Mouse (Mus musculus) thymus, adult 2 months (tissue): ENCODE data around the gene Igfbp2. TPM values are rescaled to one million over a fixed set of nuclear protein-coding genes. Genes with fewer than 3 reads are reported as not detected.

Experiments used
- DNase-seq: peaks from one replicate; pipeline ENCODE4 v3.0.0; 2021
- H3K27ac ChIP-seq: fragments of 200-500 bp; 2 replicates; pipeline ENCODE4 v1.5.1; 2012; ENCODE audit warnings: low read length, control low read depth; ENCODE audit not compliant: control insufficient read depth, insufficient read depth
- H3K27me3 ChIP-seq: fragments of 200-500 bp; 2 replicates; pipeline ENCODE4 v1.6.1; 2012; ENCODE audit warnings: mild to moderate bottlenecking, low read length, moderate library complexity, mixed read lengths; ENCODE audit not compliant: control insufficient read depth, insufficient read depth
- H3K36me3 ChIP-seq: fragments of 200-500 bp; 2 replicates; pipeline ENCODE4 v1.6.1; 2012; ENCODE audit warnings: mild to moderate bottlenecking, low read length, moderate library complexity; ENCODE audit not compliant: control insufficient read depth, insufficient read depth
- H3K4me1 ChIP-seq: fragments of 200-500 bp; replicated peaks from 2 replicates; pipeline ENCODE4 v1.6.1; 2012; ENCODE audit warnings: low read length; ENCODE audit not compliant: control insufficient read depth, insufficient read depth
- H3K4me3 ChIP-seq: fragments of 200-500 bp; 2 replicates; pipeline ENCODE4 v1.5.1; 2012; ENCODE audit warnings: mild to moderate bottlenecking, low read length, control low read depth, moderate library complexity; ENCODE audit not compliant: control insufficient read depth, insufficient read depth
- CTCF ChIP-seq: fragments of 200-500 bp; IDR thresholded peaks from 2 replicates; pipeline ENCODE4 v1.5.1; 2012; ENCODE audit warnings: mild to moderate bottlenecking, control low read depth, low read length, moderate library complexity, borderline replicate concordance; ENCODE audit not compliant: control insufficient read depth, poor library complexity, insufficient read depth; ENCODE audit errors: extremely low read depth
- POLR2A ChIP-seq: fragments of 200-500 bp; IDR thresholded peaks from 2 replicates; pipeline ENCODE4 v1.6.1; 2012; ENCODE audit warnings: mild to moderate bottlenecking, low read length, control low read depth, moderate library complexity; ENCODE audit not compliant: control insufficient read depth, poor library complexity, insufficient read depth; ENCODE audit errors: extremely low read depth
- WGBS: fragments of 180-500 bp; shearing (Covaris S2); methylation state at CpG from one replicate; pipeline ENCODE4 v1.1.7; 2018; 5-methylcytosine and 5-hydroxymethylcytosine counted together
- polyA plus RNA-seq: library from polyadenylated mRNA; depleted of rRNA; stranded (reverse); fragments of >200 nt; gene quantifications from 2 replicates; pipeline ENCODE4 v1.2.3, GENCODE M21; 2012

Gene Igfbp2
- polyA plus RNA-seq, 1 experiment: 13.3 TPM

GRCm38 (mm10) chr1:72857631-72858030 is 33.3 kb downstream of the Igfbp2 start:
- no peaks in the 10 kb centered on the region for H3K27me3 ChIP-seq
- TF ChIP-seq CTCF (no peak), POLR2A (no peak)
- 81% methylated on average over 5 of the region's 5 CpGs for WGBS
- no peak overlapping the region for H3K27ac ChIP-seq
- no peak overlapping the region for H3K4me3 ChIP-seq
- no peaks in the 10 kb centered on the region for H3K36me3 ChIP-seq
- no peaks in the 10 kb centered on the region for H3K4me1 ChIP-seq
- no peak for DNase-seq

GRCm38 (mm10) chr1:72858286-72858685 is 34.0 kb downstream of the Igfbp2 start:
- Histone ChIP-seq H3K27ac (no peak overlapping the region), H3K36me3 (no peaks in the 10 kb centered on the region), H3K27me3 (no peaks in the 10 kb centered on the region), H3K4me1 (no peaks in the 10 kb centered on the region), H3K4me3 (no peak overlapping the region)
- 88% methylated on average over 9 of the region's 9 CpGs for WGBS
- no peak for TF ChIP-seq CTCF
- TF ChIP-seq POLR2A: no peak
- no peak for DNase-seq

- no peak for DNase-seq
- WGBS: 94% methylated on average over 5 of the region's 5 CpGs
- TF ChIP-seq POLR2A (no peak), CTCF (no peak)
Measured at GRCm38 (mm10) chr1:72858874-72859273, 34.6 kb downstream of the Igfbp2 start.

GRCm38 (mm10) chr1:72859963-72860362 is 35.7 kb downstream of the Igfbp2 start:
- no peak for DNase-seq
- Histone ChIP-seq H3K27ac (no peak overlapping the region), H3K4me1 (no peaks in the 10 kb centered on the region), H3K36me3 (no peaks in the 10 kb centered on the region), H3K27me3 (no peaks in the 10 kb centered on the region), H3K4me3 (no peak overlapping the region)
- TF ChIP-seq POLR2A: no peak
- TF ChIP-seq CTCF: no peak
- 96% methylated on average over 9 of the region's 9 CpGs for WGBS

More at GRCm38 (mm10) chr1:72858874-72859273, 34.6 kb downstream of the Igfbp2 start:
- no peak overlapping the region for H3K27ac ChIP-seq
- no peaks in the 10 kb centered on the region for H3K27me3 ChIP-seq
- H3K4me3 ChIP-seq: no peak overlapping the region
- H3K36me3 ChIP-seq: no peaks in the 10 kb centered on the region
- H3K4me1 ChIP-seq: no peaks in the 10 kb centered on the region

GRCm38 (mm10) chr1:72860502-72860901 is 36.2 kb downstream of the Igfbp2 start:
- H3K27ac ChIP-seq: no peak overlapping the region
- H3K4me1 ChIP-seq: no peaks in the 10 kb centered on the region
- 87% methylated on average over 2 of the region's 2 CpGs for WGBS
- H3K4me3 ChIP-seq: no peak overlapping the region
- TF ChIP-seq CTCF (no peak), POLR2A (no peak)
- no peaks in the 10 kb centered on the region for H3K27me3 ChIP-seq
- DNase-seq: no peak
- no peaks in the 10 kb centered on the region for H3K36me3 ChIP-seq

- no peak overlapping the region for H3K4me3 ChIP-seq
- no peaks in the 10 kb centered on the region for H3K4me1 ChIP-seq
- no peak overlapping the region for H3K27ac ChIP-seq
- H3K36me3 ChIP-seq: no peaks in the 10 kb centered on the region
- DNase-seq: no peak
- TF ChIP-seq POLR2A (no peak), CTCF (no peak)
- 80% methylated on average over 2 of the region's 2 CpGs for WGBS
- H3K27me3 ChIP-seq: no peaks in the 10 kb centered on the region
Measured at GRCm38 (mm10) chr1:72861702-72862101, 37.4 kb downstream of the Igfbp2 start.

GRCm38 (mm10) chr1:72862248-72862647 is 37.9 kb downstream of the Igfbp2 start:
- Histone ChIP-seq H3K4me3 (no peak overlapping the region), H3K27me3 (no peaks in the 10 kb centered on the region), H3K36me3 (no peaks in the 10 kb centered on the region), H3K27ac (no peak overlapping the region), H3K4me1 (no peaks in the 10 kb centered on the region)
- WGBS: 90% methylated on average over 21 of the region's 21 CpGs
- no peak for DNase-seq
- TF ChIP-seq POLR2A (no peak), CTCF (no peak)
